Mouse (Mus musculus): Measurements from ENCODE around the gene Dpp7.
A peak's percentile ranks its signal among the peaks of the same experiment; 100 is the strongest.

The Dpp7 gene

GRCm38 (mm10) chr2:25310180-25310579, 46.0 kb downstream of the Dpp7 start:
- no peak for DNase-seq

GRCm38 (mm10) chr2:25305587-25306359, 50.4 kb downstream of the Dpp7 start:
- no peak for DNase-seq

- DNase-seq: peak; percentile 82
These were observed 51.3 kb downstream of the Dpp7 start for GRCm38 (mm10) chr2:25304657-25305541.

- DNase-seq: no peak
These were observed 52.1 kb downstream of the Dpp7 start for GRCm38 (mm10) chr2:25303931-25304656.

- DNase-seq: no peak
These were observed 52.7 kb downstream of the Dpp7 start for GRCm38 (mm10) chr2:25303452-25303851.
